Mouse (Mus musculus): ENCODE data around the gene Dgka. TPM values are rescaled to one million over a fixed set of nuclear protein-coding genes. Genes with fewer than 3 reads are reported as not detected.
"Not testable (repeated sequence)": the region's sequence is repeated elsewhere in the genome, so short reads cannot be mapped to it uniquely, and the experiment has no call there.

Gene Dgka
- total RNA-seq, 4 experiments from 2014 or later = 11.3 to 15.4 (median 13.9) TPM

- no peak for DNase-seq (ENCODE audit: low spot score in 2 of 2)
These were observed 7.2 kb downstream of the Dgka start for GRCm38 (mm10) chr10:128737435-128737834.

- no peak for DNase-seq (ENCODE audit: low spot score in 2 of 2)
These were observed 12.7 kb downstream of the Dgka start for GRCm38 (mm10) chr10:128731992-128732391.

- peak in 1 of 2 experiments; percentile 69 for DNase-seq (ENCODE audit: low spot score in 2 of 2)
These were observed 13.6 kb downstream of the Dgka start for GRCm38 (mm10) chr10:128731002-128731433.

GRCm38 (mm10) chr10:128728059-128728458 lies 16.6 kb downstream of the Dgka start:
- no peak for DNase-seq (ENCODE audit: low spot score in 2 of 2)

GRCm38 (mm10) chr10:128725466-128725865 lies 19.2 kb downstream of the Dgka start:
- not testable (repeated sequence) for DNase-seq (ENCODE audit: low spot score in 2 of 2)

- DNase-seq (ENCODE audit: low spot score in 2 of 2) = no peak
These were observed 28.8 kb downstream of the Dgka start for GRCm38 (mm10) chr10:128715559-128716537.

GRCm38 (mm10) chr10:128711318-128711717 lies 33.3 kb downstream of the Dgka start:
- not testable (repeated sequence) for DNase-seq (ENCODE audit: low spot score in 2 of 2)

- DNase-seq (ENCODE audit: low spot score in 2 of 2) = no peak
These were observed 39.4 kb downstream of the Dgka start for GRCm38 (mm10) chr10:128705317-128705693.

- peak; percentile 64 to 76 for DNase-seq (ENCODE audit: low spot score in 2 of 2)
These were observed 40.0 kb downstream of the Dgka start, which contains the start of gene Cdk2 for GRCm38 (mm10) chr10:128704491-128705316. Gene Cdk2, minus strand, starts transcription at chr10:128705031.

GRCm38 (mm10) chr10:128703895-128704294 lies 40.8 kb downstream of the Dgka start, which contains the start of gene Pmel:
Gene Pmel, plus strand, starts transcription at chr10:128704195.
- no peak for DNase-seq (ENCODE audit: low spot score in 2 of 2)

- DNase-seq (ENCODE audit: low spot score in 2 of 2) = no peak
These were observed 42.2 kb downstream of the Dgka start for GRCm38 (mm10) chr10:128702328-128703007.

- no peak for DNase-seq (ENCODE audit: low spot score in 2 of 2)
These were observed 43.9 kb downstream of the Dgka start for GRCm38 (mm10) chr10:128700712-128701111.

GRCm38 (mm10) chr10:128699611-128700010 lies 45.0 kb downstream of the Dgka start:
- DNase-seq (ENCODE audit: low spot score in 2 of 2) = no peak

GRCm38 (mm10) chr10:128699006-128699405 lies 45.6 kb downstream of the Dgka start:
- no peak for DNase-seq (ENCODE audit: low spot score in 2 of 2)

- no peak for DNase-seq (ENCODE audit: low spot score in 2 of 2)
These were observed 47.5 kb downstream of the Dgka start for GRCm38 (mm10) chr10:128697072-128697725.

- DNase-seq (ENCODE audit: low spot score in 2 of 2) = peak; percentile 100
These were observed 48.5 kb downstream of the Dgka start, which contains the start of gene Rab5b for GRCm38 (mm10) chr10:128695992-128696807. Gene Rab5b, minus strand, starts transcription at chr10:128696264.

- no peak for DNase-seq (ENCODE audit: low spot score in 2 of 2)
These were observed 49.2 kb downstream of the Dgka start for GRCm38 (mm10) chr10:128695411-128695991.

- DNase-seq (ENCODE audit: low spot score in 2 of 2) = no peak
These were observed 70.1 kb downstream of the Dgka start for GRCm38 (mm10) chr10:128674469-128675008.

Measured in layer of hippocampus, adult 8-10 months (tissue).